Mouse (Mus musculus) midbrain, embryonic 11.5 days (tissue): Measurements from ENCODE around the gene Pde4b. TPM values are rescaled to one million over a fixed set of nuclear protein-coding genes. Genes with fewer than 3 reads are reported as not detected.

ENCODE experiments used
- ATAC-seq: fragments of 200-750 bp; cut with Nextera tagmentation; 2 replicates; pipeline ENCODE4 v1.8.0; 2017; ENCODE audit warnings: moderate TSS enrichment, moderate library complexity; ENCODE audit not compliant: low FRiP score
- DNase-seq: peaks from one replicate; pipeline ENCODE4 v3.0.0; 2015; ENCODE audit warnings: low spot score; ENCODE audit errors: missing footprints
- H3K27ac ChIP-seq: fragments of 300-500 bp; sonication (generic); 2 replicates; pipeline ENCODE4 v1.5.1; 2014; ENCODE audit warnings: low read depth, low read length
- H3K27me3 ChIP-seq: fragments of 300-500 bp; sonication (generic); 2 replicates; pipeline ENCODE4 v1.6.1; 2014; ENCODE audit warnings: mild to moderate bottlenecking, low read length, moderate library complexity, mixed read lengths; ENCODE audit not compliant: control insufficient read depth, insufficient read depth
- H3K36me3 ChIP-seq: fragments of 300-500 bp; sonication (generic); 2 replicates; pipeline ENCODE4 v1.6.1; 2014; ENCODE audit warnings: mild to moderate bottlenecking, low read length, moderate library complexity, mixed read lengths; ENCODE audit not compliant: control insufficient read depth, insufficient read depth
- H3K4me1 ChIP-seq: fragments of 300-500 bp; sonication (generic); 2 replicates; pipeline ENCODE4 v1.6.1; 2014; ENCODE audit warnings: low read length; ENCODE audit not compliant: control insufficient read depth, insufficient read depth
- H3K4me2 ChIP-seq: fragments of 300-500 bp; sonication (generic); 2 replicates; pipeline ENCODE4 v1.6.1; 2014; ENCODE audit warnings: mild to moderate bottlenecking, moderate library complexity
- H3K4me3 ChIP-seq: fragments of 300-500 bp; sonication (generic); 2 replicates; pipeline ENCODE4 v1.5.1; 2014; ENCODE audit warnings: low read depth, low read length
- H3K9ac ChIP-seq: fragments of 300-500 bp; sonication (generic); 2 replicates; pipeline ENCODE4 v1.6.1; 2014; ENCODE audit warnings: low read length
- H3K9me3 ChIP-seq: fragments of 300-500 bp; sonication (generic); 2 replicates; pipeline ENCODE4 v1.6.1; 2016; ENCODE audit warnings: low read length; ENCODE audit not compliant: control insufficient read depth
- WGBS: fragments of 180-500 bp; shearing (Covaris S2); extraction: QIAGEN DNeasy Blood & Tissue Kit; methylation state at CpG from one replicate; pipeline ENCODE4 v1.1.7; 2014; 5-methylcytosine and 5-hydroxymethylcytosine counted together
- polyA plus RNA-seq: library from polyadenylated mRNA; unstranded; fragments of >200 nt; fragmentation: Nextera tagmentation; extraction: Ambion mirVana; gene quantifications from 2 replicates; pipeline ENCODE4 v1.2.1, GENCODE M21; 2014

Gene Pde4b
- polyA plus RNA-seq, 1 experiment from 2014 or later, result 7.5 TPM

DNA sequence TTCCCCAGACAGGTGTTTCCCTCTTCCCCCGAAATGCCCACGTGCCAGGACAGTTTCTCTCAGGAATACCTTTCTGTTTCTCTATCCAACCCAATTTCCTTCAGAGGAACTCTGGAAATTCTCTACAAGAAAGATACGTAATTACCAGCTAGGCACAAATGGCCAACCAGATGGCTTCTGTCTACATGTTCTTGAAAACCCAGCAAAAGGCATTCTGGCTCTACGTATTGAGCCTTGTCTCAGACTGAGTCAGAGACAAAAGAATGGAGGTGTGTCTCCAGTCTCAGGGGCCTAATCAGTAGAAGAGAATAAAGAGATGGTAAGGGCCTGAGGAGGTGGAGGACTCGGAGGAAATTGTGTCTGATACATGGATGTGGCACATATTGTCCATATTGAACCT, 356.2 kb downstream of the Pde4b start:
- Histone ChIP-seq H3K9me3 (no peaks in the 10 kb centered on the region), H3K27me3 (no peaks in the 10 kb centered on the region), H3K4me1 (no peaks in the 10 kb centered on the region), H3K4me2 (no peak overlapping the region), H3K9ac (no peak overlapping the region), H3K27ac (no peak overlapping the region), H3K4me3 (no peak overlapping the region), H3K36me3 (no peaks in the 10 kb centered on the region)
- WGBS, result 75% methylated on average over 5 of the region's 5 CpGs
- ATAC-seq, result no peak
- DNase-seq, result no peak

DNA sequence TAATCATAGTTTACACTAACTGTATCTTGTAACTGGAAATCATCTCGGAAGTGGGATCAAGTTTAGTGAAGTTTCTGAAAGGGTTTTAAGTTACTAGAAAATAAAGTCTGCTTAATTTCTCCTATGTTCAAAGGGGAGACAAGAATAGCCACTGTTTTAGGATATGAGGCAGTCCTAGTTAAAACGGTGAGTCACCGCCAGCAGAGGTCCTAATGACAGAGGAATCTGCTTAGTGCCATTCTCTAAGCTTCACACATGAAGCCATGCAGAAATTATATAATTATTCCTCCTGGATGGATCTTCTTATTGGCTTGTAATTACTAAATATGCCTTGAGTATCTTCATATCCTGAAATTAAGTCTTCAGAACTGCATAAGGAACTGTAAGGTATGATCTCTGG, 357.2 kb downstream of the Pde4b start:
- H3K4me1 ChIP-seq, result no peaks in the 10 kb centered on the region
- H3K27me3 ChIP-seq, result no peaks in the 10 kb centered on the region
- H3K27ac ChIP-seq, result no peak overlapping the region
- H3K9ac ChIP-seq, result no peak overlapping the region
- H3K36me3 ChIP-seq, result no peaks in the 10 kb centered on the region
- H3K4me3 ChIP-seq, result no peak overlapping the region
- no peak for DNase-seq
- no peak for ATAC-seq
- H3K4me2 ChIP-seq, result no peak overlapping the region
- no peaks in the 10 kb centered on the region for H3K9me3 ChIP-seq
- WGBS, result 70% methylated on average over 3 of the region's 3 CpGs

DNA sequence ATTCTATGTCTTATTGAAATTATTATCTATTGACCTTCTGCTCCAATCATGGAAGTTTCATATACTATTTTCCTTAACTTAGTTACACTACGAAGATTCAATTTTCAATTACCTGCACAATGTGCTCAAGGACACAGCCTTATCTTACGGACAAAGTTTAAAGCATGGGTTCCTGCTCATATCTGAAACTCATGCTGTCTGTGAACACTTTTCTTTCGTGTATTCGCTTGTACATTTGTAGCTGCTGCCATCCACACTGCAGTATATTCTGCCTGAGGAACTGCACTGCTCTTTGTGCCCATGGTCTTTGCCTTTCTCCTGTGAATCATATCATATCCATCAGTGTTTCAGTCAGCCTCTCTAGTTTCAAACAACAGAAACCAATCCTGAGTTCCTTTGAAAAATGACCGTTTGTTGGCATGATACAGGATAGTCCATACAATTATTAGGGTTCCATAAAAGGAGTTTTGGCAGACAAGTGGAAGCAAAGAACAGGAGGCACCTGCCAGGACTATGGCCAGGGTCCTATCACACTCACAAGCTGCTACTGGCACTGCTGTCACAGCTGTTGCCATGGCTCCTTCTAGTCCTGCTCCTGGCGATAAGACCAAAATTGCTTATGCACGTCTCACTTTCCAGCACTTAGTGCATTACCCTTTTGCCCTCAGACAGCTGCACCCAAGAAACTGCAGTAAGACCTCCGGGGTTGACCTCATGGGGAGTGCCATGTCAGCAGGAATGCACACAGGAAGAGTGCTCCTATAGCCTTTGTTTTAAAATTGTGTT, 359.0 kb downstream of the Pde4b start:
- no peak overlapping the region for H3K4me2 ChIP-seq
- ATAC-seq (no peak), DNase-seq (no peak)
- no peak overlapping the region for H3K9ac ChIP-seq
- no peaks in the 10 kb centered on the region for H3K36me3 ChIP-seq
- no peaks in the 10 kb centered on the region for H3K4me1 ChIP-seq
- WGBS, result 84% methylated on average over 8 of the region's 8 CpGs
- no peaks in the 10 kb centered on the region for H3K27me3 ChIP-seq
- H3K27ac ChIP-seq, result no peak overlapping the region
- no peak overlapping the region for H3K4me3 ChIP-seq
- no peaks in the 10 kb centered on the region for H3K9me3 ChIP-seq

DNA sequence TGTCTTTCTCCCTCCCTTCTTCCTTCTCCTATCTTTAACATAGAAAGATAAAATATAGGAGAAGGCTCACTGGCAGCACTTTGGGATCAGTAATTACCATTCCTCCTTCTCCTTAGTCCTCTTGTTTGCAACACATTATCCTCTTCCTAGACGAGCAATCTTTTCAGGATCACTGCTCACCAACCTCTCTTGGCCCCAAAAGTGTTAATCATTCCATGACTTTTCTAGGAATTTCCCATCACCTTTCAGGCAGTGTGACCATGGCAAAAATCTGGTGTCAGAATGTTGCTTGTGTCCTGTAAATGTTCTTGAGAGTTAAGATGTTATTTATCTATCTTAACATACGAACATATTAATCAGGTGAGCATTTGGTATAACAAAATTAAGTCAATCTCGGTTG, 369.1 kb downstream of the Pde4b start:
- Histone ChIP-seq H3K4me3 (no peak overlapping the region), H3K36me3 (no peaks in the 10 kb centered on the region), H3K27me3 (no peaks in the 10 kb centered on the region), H3K4me1 (no peaks in the 10 kb centered on the region), H3K9me3 (no peaks in the 10 kb centered on the region), H3K27ac (no peak overlapping the region), H3K4me2 (no peak overlapping the region), H3K9ac (no peak overlapping the region)
- no peak for DNase-seq
- 76% methylated on average over 3 of the region's 3 CpGs for WGBS
- no peak for ATAC-seq

DNA sequence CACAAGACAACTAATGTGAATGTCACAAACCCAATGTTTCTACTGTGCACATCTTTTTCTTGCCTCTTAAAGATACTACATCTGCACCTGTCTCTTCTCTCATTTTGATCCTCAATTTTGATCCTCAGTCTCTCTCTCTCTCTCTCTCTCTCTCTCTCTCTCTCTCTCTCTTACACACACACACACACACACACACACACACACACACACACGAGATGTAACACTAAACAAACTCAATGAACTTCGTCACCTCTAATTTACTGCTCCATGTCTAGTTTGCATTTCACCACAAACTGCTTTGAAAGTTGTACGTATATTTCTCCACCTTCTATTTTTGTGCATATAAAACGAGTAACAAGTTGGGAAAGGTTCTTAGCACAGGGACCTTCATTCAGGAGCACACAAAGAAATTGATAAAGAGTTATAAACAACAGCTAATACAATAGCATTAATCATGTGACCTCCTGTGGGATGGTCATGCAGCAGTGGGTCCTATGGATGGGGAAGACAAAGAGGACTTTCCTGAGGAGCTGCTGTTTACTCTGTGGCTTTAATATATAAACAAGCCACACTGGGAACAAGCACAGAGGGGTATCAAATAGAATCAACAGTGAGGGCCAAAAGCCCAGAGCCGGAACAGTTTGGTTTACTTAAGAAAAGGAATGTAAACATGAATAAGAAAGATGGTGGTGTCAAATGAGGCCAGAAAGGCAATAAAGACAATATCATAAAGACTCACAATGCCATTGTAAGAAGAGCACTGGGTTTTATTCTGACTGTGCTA, 372.1 kb downstream of the Pde4b start:
- Histone ChIP-seq H3K9ac (no peak overlapping the region), H3K4me2 (no peak overlapping the region), H3K4me3 (no peak overlapping the region), H3K27me3 (no peaks in the 10 kb centered on the region), H3K4me1 (no peaks in the 10 kb centered on the region), H3K36me3 (no peaks in the 10 kb centered on the region), H3K27ac (no peak overlapping the region), H3K9me3 (no peaks in the 10 kb centered on the region)
- DNase-seq (no peak), ATAC-seq (no peak)
- WGBS, result 69% methylated on average over 5 of the region's 5 CpGs

DNA sequence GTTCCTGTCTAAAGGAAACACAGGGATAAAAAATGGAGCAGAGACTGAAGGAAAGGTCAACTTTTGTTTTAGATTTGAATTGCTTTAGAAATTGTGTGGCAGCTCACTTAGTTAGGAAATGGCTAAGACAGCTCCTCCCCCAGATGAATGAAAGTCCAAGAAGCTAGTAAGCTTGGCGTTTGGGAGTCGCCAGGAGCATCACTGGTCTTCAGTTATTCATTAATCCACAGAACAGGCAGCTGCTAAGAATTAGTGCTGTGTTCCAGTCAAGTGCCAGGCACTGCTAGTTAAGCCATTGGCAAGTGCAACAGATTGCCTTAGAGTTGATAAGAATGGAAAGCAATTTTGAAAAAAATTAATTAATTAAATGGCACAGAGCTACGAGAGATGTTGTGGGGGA, 390.8 kb downstream of the Pde4b start:
- Histone ChIP-seq H3K4me1 (no peaks in the 10 kb centered on the region), H3K4me2 (no peak overlapping the region), H3K36me3 (no peaks in the 10 kb centered on the region), H3K9me3 (no peaks in the 10 kb centered on the region), H3K27ac (no peak overlapping the region), H3K9ac (no peak overlapping the region), H3K4me3 (no peak overlapping the region), H3K27me3 (no peaks in the 10 kb centered on the region)
- DNase-seq, result no peak
- ATAC-seq, result no peak
- WGBS, result 70% methylated on average over 3 of the region's 3 CpGs

DNA sequence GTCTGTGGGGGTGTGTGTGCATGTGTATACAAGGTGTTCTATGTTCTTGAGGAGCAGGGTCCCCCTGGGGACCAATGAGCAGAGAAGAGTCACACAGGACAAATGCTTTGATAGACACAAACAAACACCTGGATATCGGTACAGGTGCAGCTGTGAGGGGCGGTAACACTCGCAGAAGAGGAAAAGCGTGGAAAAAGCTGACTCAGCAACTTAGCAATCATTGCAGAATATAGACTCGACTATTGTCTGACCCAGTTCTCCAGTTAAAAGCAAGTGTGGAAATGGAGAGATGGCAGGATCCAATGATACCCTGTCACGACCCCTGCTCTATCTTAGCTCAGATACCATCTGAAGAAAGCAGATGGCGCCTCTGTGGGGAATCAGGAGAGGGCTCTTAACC, 391.5 kb downstream of the Pde4b start:
- Histone ChIP-seq H3K4me1 (no peaks in the 10 kb centered on the region), H3K9ac (no peak overlapping the region)
- 91% methylated on average over 7 of the region's 7 CpGs for WGBS

DNA sequence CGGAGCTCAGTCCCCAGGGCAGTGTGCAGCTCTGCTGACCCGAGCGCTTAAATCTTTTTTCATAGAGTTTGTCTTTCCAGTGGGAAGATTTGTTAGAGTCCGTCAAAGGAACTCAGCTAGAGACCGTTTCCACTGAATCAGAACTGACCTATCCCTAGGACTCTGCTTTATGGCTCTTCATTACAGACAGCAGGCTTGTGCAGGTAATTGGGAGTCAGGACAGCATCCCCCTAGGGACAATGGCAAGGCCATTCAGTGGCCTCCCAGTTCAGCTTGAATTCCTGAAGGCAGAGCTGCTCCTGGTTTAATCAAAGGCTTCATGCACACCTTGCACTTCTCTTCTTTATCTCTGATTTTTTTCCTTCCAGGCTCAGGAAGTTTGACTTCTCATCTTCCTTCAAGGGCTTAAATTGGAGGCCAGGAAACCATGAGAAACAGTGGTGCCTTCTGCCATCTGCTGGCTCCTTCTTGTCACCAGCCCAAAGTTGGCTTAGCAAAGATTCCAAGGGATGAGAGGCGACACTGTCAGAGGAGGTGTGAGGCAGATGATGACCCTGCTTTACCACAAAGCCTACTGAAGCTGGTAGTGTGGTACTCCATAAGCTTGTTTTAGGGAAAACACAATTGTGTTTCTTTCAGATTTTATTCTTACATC, 393.6 kb downstream of the Pde4b start:
- H3K4me3 ChIP-seq, result no peak overlapping the region
- no peaks in the 10 kb centered on the region for H3K36me3 ChIP-seq
- no peaks in the 10 kb centered on the region for H3K4me1 ChIP-seq
- no peak for ATAC-seq
- WGBS, result 68% methylated on average over 6 of the region's 6 CpGs
- H3K9ac ChIP-seq, result no peak overlapping the region
- no peaks in the 10 kb centered on the region for H3K27me3 ChIP-seq
- DNase-seq, result no peak
- no peaks in the 10 kb centered on the region for H3K9me3 ChIP-seq
- no peak overlapping the region for H3K4me2 ChIP-seq
- H3K27ac ChIP-seq, result no peak overlapping the region

More for the DNA sequence above, 391.5 kb downstream of the Pde4b start:
- no peak for DNase-seq
- no peak for ATAC-seq
- H3K27ac ChIP-seq, result no peak overlapping the region
- no peaks in the 10 kb centered on the region for H3K36me3 ChIP-seq
- H3K4me2 ChIP-seq, result no peak overlapping the region
- H3K27me3 ChIP-seq, result no peaks in the 10 kb centered on the region
- H3K9me3 ChIP-seq, result no peaks in the 10 kb centered on the region
- H3K4me3 ChIP-seq, result no peak overlapping the region
